Mouse (Mus musculus) left cerebral cortex, adult 8-10 months (tissue): ENCODE results near the gene Ndufa13. TPM values are rescaled to one million over a fixed set of nuclear protein-coding genes. Genes with fewer than 3 reads are reported as not detected.

Experiments used
- total RNA-seq, 4 experiments: library from RNA; stranded (reverse); gene quantifications; 2 replicates each; pipeline ENCODE4 v1.2.4; 2022

The Ndufa13 gene
- total RNA-seq, 4 experiments from 2014 or later: 102 to 149 (median 131) TPM

Other genes with a start within 250 kb of the Ndufa13 start
- gene Zfp964, start 248.1 kb downstream of the Ndufa13 start, total RNA-seq: 1 to 10 TPM; 3.6 to 4.6 (median 4.3) TPM
- gene Zfp869, start 191.8 kb downstream of the Ndufa13 start, total RNA-seq: 10 to 100 TPM; 22.9 to 25.9 (median 23.9) TPM
- gene Zfp963, start 152.6 kb downstream of the Ndufa13 start, total RNA-seq: 1 to 10 TPM; 3.3 to 4.3 (median 3.6) TPM
- 1 to 10 TPM in 3 of 4 experiments, under 1 TPM in 1; 0.46 to 5.3 (median 2.0) TPM for gene Gm20422, start 127.7 kb downstream of the Ndufa13 start, total RNA-seq
- 10 to 100 TPM; 32.9 to 37.1 (median 35.3) TPM for gene Atp13a1, start 111.4 kb downstream of the Ndufa13 start, total RNA-seq
- gene Zfp866, start 111.4 kb downstream of the Ndufa13 start, total RNA-seq: 10 to 100 TPM; 27.1 to 29.1 (median 27.8) TPM
- 10 to 100 TPM; 11.6 to 18.1 (median 15.7) TPM for gene Gmip, start 93.9 kb downstream of the Ndufa13 start, total RNA-seq
- under 1 TPM; 0.57 to 0.68 (median 0.64) TPM for gene Lpar2, start 80.1 kb downstream of the Ndufa13 start, total RNA-seq
- 10 to 100 TPM; 16.4 to 19.4 (median 17.9) TPM for gene Pbx4, start 70.1 kb downstream of the Ndufa13 start, total RNA-seq
- gene Cilp2, start 14.9 kb downstream of the Ndufa13 start, total RNA-seq: under 1 TPM; 0.54 to 0.79 (median 0.65) TPM
- gene Tssk6, start 374 bp downstream of the Ndufa13 start, total RNA-seq: under 1 TPM in 1 of 4 experiments, not detected in 3; 0.28 TPM
- gene Yjefn3, start 154 bp upstream of the Ndufa13 start, total RNA-seq: 10 to 100 TPM; 20.2 to 30.4 (median 21.7) TPM
- 10 to 100 TPM; 29.7 to 38.2 (median 30.4) TPM for gene Gatad2a, start 93.8 kb upstream of the Ndufa13 start, total RNA-seq
- gene Mau2, start 140.2 kb upstream of the Ndufa13 start, total RNA-seq: 10 to 100 TPM; 61.7 to 65.7 (median 65.3) TPM
- 10 to 100 TPM; 53.0 to 56.4 (median 54.6) TPM for gene Sugp1, start 140.3 kb upstream of the Ndufa13 start, total RNA-seq
- gene Tm6sf2, start 170.4 kb upstream of the Ndufa13 start, total RNA-seq: 1 to 10 TPM; 1.1 to 4.6 (median 1.4) TPM
- gene Hapln4, start 180.9 kb upstream of the Ndufa13 start, total RNA-seq: 100 to 1,000 TPM in 2 of 4 experiments, 10 to 100 TPM in 2; 97.1 to 113 (median 101) TPM
- 100 to 1,000 TPM; 143 to 155 (median 147) TPM for gene Ncan, start 218.3 kb upstream of the Ndufa13 start, total RNA-seq
- gene Nr2c2ap, start 228.8 kb upstream of the Ndufa13 start, total RNA-seq: 10 to 100 TPM; 23.8 to 29.4 (median 26.5) TPM
- 10 to 100 TPM; 15.1 to 19.6 (median 16.4) TPM for gene Rfxank, start 236.6 kb upstream of the Ndufa13 start, total RNA-seq
- gene Borcs8, start 236.9 kb upstream of the Ndufa13 start, total RNA-seq: 10 to 100 TPM; 36.6 to 48.0 (median 42.9) TPM
- under 1 TPM in 2 of 4 experiments, not detected in 2; 0.27 to 0.58 TPM for gene Mef2b, start 237.2 kb upstream of the Ndufa13 start, total RNA-seq